Mouse (Mus musculus): ENCODE data around the gene Fsip1.

GRCm38 (mm10) chr2:118112846-118113479 is 143.8 kb downstream of the Fsip1 start:
- TF ChIP-seq POLR2A (IDR thresholded peaks at IDR 0.05; ENCODE audit: insufficient read length, low read depth): no peak
- TF ChIP-seq USF1 (IDR thresholded peaks at IDR 0.05; ENCODE audit: low read depth): no peak
- no peak for TF ChIP-seq MAX (IDR thresholded peaks at IDR 0.05; ENCODE audit: low read depth)
- TF ChIP-seq TCF12 (IDR thresholded peaks at IDR 0.05; ENCODE audit: insufficient read depth, poor library complexity, severe bottlenecking): no peak
